Mouse (Mus musculus) spleen, adult 2 months (tissue): Measurements from ENCODE around the gene Ncaph2. TPM values are rescaled to one million over a fixed set of nuclear protein-coding genes. Genes with fewer than 3 reads are reported as not detected.
A peak's percentile ranks its signal among the peaks of the same experiment; 100 is the strongest.

Experiments used
- DNase-seq, 2 experiments: peaks; one replicate each; pipeline versions ENCODE4 v3.0.0 to v3.0.0-alpha.2; 2012 to 2021; ENCODE audit warnings: low spot score in 2 of 2, low read depth in 1 of 2
- H3K27ac ChIP-seq: fragments of 200-500 bp; 2 replicates; pipeline ENCODE4 v1.5.1; 2012; ENCODE audit warnings: low read length, inconsistent platforms; ENCODE audit not compliant: insufficient read depth
- H3K27me3 ChIP-seq: fragments of 200-500 bp; 2 replicates; pipeline ENCODE4 v1.6.1; 2012; ENCODE audit warnings: mild to moderate bottlenecking, moderate library complexity, low read length, inconsistent platforms; ENCODE audit not compliant: control insufficient read depth, insufficient read depth
- H3K36me3 ChIP-seq: fragments of 200-500 bp; 2 replicates; pipeline ENCODE4 v1.6.1; 2012; ENCODE audit warnings: mild to moderate bottlenecking, low read length, inconsistent platforms; ENCODE audit not compliant: control insufficient read depth, insufficient read depth
- H3K4me1 ChIP-seq: fragments of 200-500 bp; 2 replicates; pipeline ENCODE4 v1.6.1; 2011; ENCODE audit warnings: inconsistent platforms; ENCODE audit not compliant: control insufficient read depth, insufficient read depth, insufficient read length
- H3K4me3 ChIP-seq: fragments of 200-500 bp; 2 replicates; pipeline ENCODE4 v1.5.1; 2011; ENCODE audit warnings: mild to moderate bottlenecking, inconsistent platforms; ENCODE audit not compliant: insufficient read depth, insufficient read length; ENCODE audit errors: extremely low read depth
- CTCF ChIP-seq: fragments of 200-500 bp; IDR thresholded peaks from 2 replicates; pipeline ENCODE4 v1.5.1; 2011; ENCODE audit warnings: mild to moderate bottlenecking, inconsistent platforms; ENCODE audit not compliant: insufficient read depth, insufficient read length, insufficient replicate concordance; ENCODE audit errors: extremely low read depth
- POLR2A ChIP-seq: fragments of 200-500 bp; IDR thresholded peaks from 2 replicates; pipeline ENCODE4 v1.6.1; 2011; ENCODE audit warnings: low read depth, low read length, inconsistent platforms
- WGBS: fragments of 180-500 bp; shearing (Covaris S2); methylation state at CpG from one replicate; pipeline ENCODE4 v1.1.7; 2018; 5-methylcytosine and 5-hydroxymethylcytosine counted together
- polyA plus RNA-seq: library from polyadenylated mRNA; depleted of rRNA; stranded (reverse); fragments of >200 nt; gene quantifications from 2 replicates; pipeline ENCODE4 v1.2.3, GENCODE M21; 2012

Ncaph2 gene
- polyA plus RNA-seq, 1 experiment = 113 TPM

GRCm38 (mm10) chr15:89377362-89377761 lies 21.8 kb downstream of the Ncaph2 start:
- DNase-seq = no peak
- no peak for TF ChIP-seq POLR2A
- TF ChIP-seq CTCF = no peak
- Histone ChIP-seq H3K4me3 (no peak overlapping the region), H3K27me3 (peaks cover 9% of the 10 kb centered on the region), H3K4me1 (peaks cover 11% of the 10 kb centered on the region), H3K36me3 (peaks cover 2% of the 10 kb centered on the region; the same call in 1 of the 2 replicates), H3K27ac (no peak overlapping the region)
- 44% methylated on average over 18 of the region's 18 CpGs for WGBS

GRCm38 (mm10) chr15:89377938-89378828 lies 22.7 kb downstream of the Ncaph2 start:
- H3K27ac ChIP-seq = no peak overlapping the region
- peaks cover 9% of the 10 kb centered on the region for H3K27me3 ChIP-seq
- peaks cover 7% of the 10 kb centered on the region for H3K4me1 ChIP-seq
- 18% methylated on average over 46 of the region's 46 CpGs for WGBS
- no peak for DNase-seq
- H3K4me3 ChIP-seq = peak overlapping the region; percentile 24; the same call in 1 of the 2 replicates
- H3K36me3 ChIP-seq = no peaks in the 10 kb centered on the region
- TF ChIP-seq CTCF (no peak), POLR2A (no peak)

- WGBS = 3% methylated on average over 33 of the region's 33 CpGs
- Histone ChIP-seq H3K27me3 (peaks cover 9% of the 10 kb centered on the region), H3K27ac (no peak within 1 kb of the TSS)
Measured at GRCm38 (mm10) chr15:89378831-89379401, 23.4 kb downstream of the Ncaph2 start, which contains the start of gene Odf3b. Gene Odf3b, minus strand, starts transcription at chr15:89379282.

GRCm38 (mm10) chr15:89379429-89379828 lies 23.9 kb downstream of the Ncaph2 start:
- Histone ChIP-seq H3K27me3 (peaks cover 9% of the 10 kb centered on the region), H3K36me3 (no peaks in the 10 kb centered on the region), H3K4me1 (peaks cover 3% of the 10 kb centered on the region; the same call in 1 of the 2 replicates), H3K27ac (no peak overlapping the region), H3K4me3 (no peak overlapping the region)
- WGBS = 10% methylated on average over 10 of the region's 10 CpGs
- DNase-seq = no peak
- no peak for TF ChIP-seq POLR2A
- TF ChIP-seq CTCF = no peak

More at GRCm38 (mm10) chr15:89378831-89379401, 23.4 kb downstream of the Ncaph2 start, which contains the start of gene Odf3b:
- TF ChIP-seq CTCF = no peak
- no peak for TF ChIP-seq POLR2A
- Histone ChIP-seq H3K4me3 (peak within 1 kb of the TSS; percentile 24; the same call in 1 of the 2 replicates), H3K36me3 (no peaks in the 10 kb centered on the region), H3K4me1 (peaks cover 6% of the 10 kb centered on the region)
- no peak for DNase-seq

GRCm38 (mm10) chr15:89384617-89385016 lies 29.1 kb downstream of the Ncaph2 start, which contains the start of gene Klhdc7b:
Gene Klhdc7b, plus strand, starts transcription at chr15:89384917.
- Histone ChIP-seq H3K4me1 (no peaks in the 10 kb centered on the region), H3K4me3 (no peak within 1 kb of the TSS), H3K27me3 (no peaks in the 10 kb centered on the region), H3K36me3 (no peaks in the 10 kb centered on the region), H3K27ac (no peak within 1 kb of the TSS)
- no peak for DNase-seq
- TF ChIP-seq CTCF (no peak), POLR2A (no peak)
- WGBS = 91% methylated on average over 7 of the region's 7 CpGs

- WGBS = 11% methylated on average over 12 of the region's 12 CpGs
- TF ChIP-seq POLR2A = no peak
- no peak for TF ChIP-seq CTCF
- DNase-seq = no peak
- H3K27ac ChIP-seq = no peak overlapping the region
- H3K4me1 ChIP-seq = no peaks in the 10 kb centered on the region
- H3K27me3 ChIP-seq = no peaks in the 10 kb centered on the region
- H3K36me3 ChIP-seq = no peaks in the 10 kb centered on the region
- H3K4me3 ChIP-seq = no peak overlapping the region
Measured at GRCm38 (mm10) chr15:89387127-89387526, 31.6 kb downstream of the Ncaph2 start.
